Mouse (Mus musculus) CH12.LX (cell line): ENCODE data around the gene Ano5.

Source experiments
- HCFC1 ChIP-seq: IDR thresholded peaks from 2 replicates; pipeline ENCODE4 v1.6.1; 2012; ENCODE audit warnings: low read depth, mild to moderate bottlenecking, inconsistent platforms, low read length, improper control_type of control experiment
- NELFE ChIP-seq: IDR thresholded peaks from 2 replicates; pipeline ENCODE4 v1.6.1; 2011; ENCODE audit warnings: low read depth, low read length, improper control_type of control experiment
- POLR2A ChIP-seq: IDR thresholded peaks from 2 replicates; pipeline ENCODE4 v1.6.1; 2011; ENCODE audit warnings: low read depth, mild to moderate bottlenecking, improper control_type of control experiment, low read length
- POLR2AphosphoS2 ChIP-seq: IDR thresholded peaks from 2 replicates; pipeline ENCODE4 v1.6.1; 2011; ENCODE audit warnings: low read depth, low read length, improper control_type of control experiment
- ZNF384 ChIP-seq: IDR thresholded peaks from 2 replicates; pipeline ENCODE4 v1.6.1; 2012; ENCODE audit warnings: low read depth, low read length, improper control_type of control experiment, inconsistent platforms

- TF ChIP-seq POLR2AphosphoS2: no peak
- TF ChIP-seq HCFC1: no peak
- no peak for TF ChIP-seq ZNF384
- TF ChIP-seq POLR2A: no peak
- no peak for TF ChIP-seq NELFE
Observed at GRCm38 (mm10) chr7:51618412-51618811, 107.6 kb downstream of the Ano5 start.
